Mouse (Mus musculus): ENCODE results near the gene Omt2b. TPM values are rescaled to one million over a fixed set of nuclear protein-coding genes. Genes with fewer than 3 reads are reported as not detected.

Gene Omt2b
- polyA plus RNA-seq, 1 experiment from 2014 or later, result not detected

GRCm38 (mm10) chr9:78372827-78373504, 45.6 kb downstream of the Omt2b start:
- WGBS, result 86% methylated on average over 10 of the region's 10 CpGs
- ATAC-seq (ENCODE audit: low FRiP score), result no peak
- H3K4me1 ChIP-seq (replicated peaks; ENCODE audit: control insufficient read depth, insufficient read depth, low read length), result peaks cover 5% of the 10 kb centered on the region; the same call in 1 of the 2 replicates
- DNase-seq (ENCODE audit: low spot score), result no peak
- no peak overlapping the region for H3K27ac ChIP-seq
- no peak overlapping the region for H3K4me3 ChIP-seq (replicated peaks; ENCODE audit: low read length)
- H3K27me3 ChIP-seq (ENCODE audit: control insufficient read depth, insufficient read depth, low read length), result no peaks in the 10 kb centered on the region
- no peak overlapping the region for H3K4me2 ChIP-seq (replicated peaks)
- H3K9me3 ChIP-seq (ENCODE audit: control insufficient read depth, low read length), result no peaks in the 10 kb centered on the region
- H3K36me3 ChIP-seq (replicated peaks; ENCODE audit: control insufficient read depth, insufficient read depth), result no peaks in the 10 kb centered on the region
- no peak overlapping the region for H3K9ac ChIP-seq

- H3K27me3 ChIP-seq (ENCODE audit: control insufficient read depth, insufficient read depth, low read length), result no peaks in the 10 kb centered on the region
- ATAC-seq (ENCODE audit: low FRiP score), result no peak
- WGBS, result 69% methylated on average over 5 of the region's 5 CpGs
- no peaks in the 10 kb centered on the region for H3K36me3 ChIP-seq (replicated peaks; ENCODE audit: control insufficient read depth, insufficient read depth)
- H3K4me1 ChIP-seq (replicated peaks; ENCODE audit: control insufficient read depth, insufficient read depth, low read length), result peaks cover 13% of the 10 kb centered on the region; the same call in 1 of the 2 replicates
- no peaks in the 10 kb centered on the region for H3K9me3 ChIP-seq (ENCODE audit: control insufficient read depth, low read length)
- no peak overlapping the region for H3K9ac ChIP-seq
- DNase-seq (ENCODE audit: low spot score), result no peak
- no peak overlapping the region for H3K4me3 ChIP-seq (replicated peaks; ENCODE audit: low read length)
- no peak overlapping the region for H3K4me2 ChIP-seq (replicated peaks)
- H3K27ac ChIP-seq, result no peak overlapping the region
These were observed 47.0 kb downstream of the Omt2b start for GRCm38 (mm10) chr9:78374397-78374796.

- no peak overlapping the region for H3K9ac ChIP-seq
- DNase-seq (ENCODE audit: low spot score) (no peak), ATAC-seq (ENCODE audit: low FRiP score) (no peak)
- no peaks in the 10 kb centered on the region for H3K36me3 ChIP-seq (replicated peaks; ENCODE audit: control insufficient read depth, insufficient read depth)
- no peaks in the 10 kb centered on the region for H3K27me3 ChIP-seq (ENCODE audit: control insufficient read depth, insufficient read depth, low read length)
- peaks cover 13% of the 10 kb centered on the region; the same call in 1 of the 2 replicates for H3K4me1 ChIP-seq (replicated peaks; ENCODE audit: control insufficient read depth, insufficient read depth, low read length)
- H3K27ac ChIP-seq, result no peak overlapping the region
- H3K4me3 ChIP-seq (replicated peaks; ENCODE audit: low read length), result no peak overlapping the region
- H3K4me2 ChIP-seq (replicated peaks), result no peak overlapping the region
- 80% methylated on average over 1 of the region's 1 CpGs for WGBS
- H3K9me3 ChIP-seq (ENCODE audit: control insufficient read depth, low read length), result no peaks in the 10 kb centered on the region
These were observed 47.5 kb downstream of the Omt2b start for GRCm38 (mm10) chr9:78374885-78375389.

- no peak overlapping the region for H3K27ac ChIP-seq
- ATAC-seq (ENCODE audit: low FRiP score) (no peak), DNase-seq (ENCODE audit: low spot score) (no peak)
- H3K4me1 ChIP-seq (replicated peaks; ENCODE audit: control insufficient read depth, insufficient read depth, low read length), result peaks cover 13% of the 10 kb centered on the region; the same call in 1 of the 2 replicates
- no peaks in the 10 kb centered on the region for H3K36me3 ChIP-seq (replicated peaks; ENCODE audit: control insufficient read depth, insufficient read depth)
- 80% methylated on average over 4 of the region's 4 CpGs for WGBS
- no peaks in the 10 kb centered on the region for H3K27me3 ChIP-seq (ENCODE audit: control insufficient read depth, insufficient read depth, low read length)
- H3K9me3 ChIP-seq (ENCODE audit: control insufficient read depth, low read length), result no peaks in the 10 kb centered on the region
- no peak overlapping the region for H3K9ac ChIP-seq
- no peak overlapping the region for H3K4me2 ChIP-seq (replicated peaks)
- H3K4me3 ChIP-seq (replicated peaks; ENCODE audit: low read length), result no peak overlapping the region
These were observed 48.1 kb downstream of the Omt2b start for GRCm38 (mm10) chr9:78375486-78375885.

- no peak for DNase-seq (ENCODE audit: low spot score)
These were observed 50.2 kb downstream of the Omt2b start for GRCm38 (mm10) chr9:78377546-78377945.

GRCm38 (mm10) chr9:78378113-78378785, 50.9 kb downstream of the Omt2b start, which contains the start of gene Ooep:
Gene Ooep, minus strand, starts transcription at chr9:78378725.
- ATAC-seq (ENCODE audit: low FRiP score) (peak; percentile 94), DNase-seq (ENCODE audit: low spot score) (peak; percentile 66)
- Histone ChIP-seq H3K27ac (peak within 1 kb of the TSS; percentile 65), H3K4me1 (replicated peaks; ENCODE audit: control insufficient read depth, insufficient read depth, low read length) (peaks cover 13% of the 10 kb centered on the region; the same call in 1 of the 2 replicates), H3K27me3 (ENCODE audit: control insufficient read depth, insufficient read depth, low read length) (no peaks in the 10 kb centered on the region), H3K9ac (peak within 1 kb of the TSS; percentile 62), H3K9me3 (ENCODE audit: control insufficient read depth, low read length) (no peaks in the 10 kb centered on the region), H3K4me2 (replicated peaks) (peak within 1 kb of the TSS; percentile 71), H3K36me3 (replicated peaks; ENCODE audit: control insufficient read depth, insufficient read depth) (no peaks in the 10 kb centered on the region), H3K4me3 (replicated peaks; ENCODE audit: low read length) (peak within 1 kb of the TSS; percentile 31)
- WGBS, result 4% methylated on average over 22 of the region's 23 CpGs

More at GRCm38 (mm10) chr9:78377546-78377945, 50.2 kb downstream of the Omt2b start:
- no peak for ATAC-seq (ENCODE audit: low FRiP score)
- Histone ChIP-seq H3K4me1 (replicated peaks; ENCODE audit: control insufficient read depth, insufficient read depth, low read length) (peaks cover 13% of the 10 kb centered on the region; the same call in 1 of the 2 replicates), H3K36me3 (replicated peaks; ENCODE audit: control insufficient read depth, insufficient read depth) (no peaks in the 10 kb centered on the region), H3K4me2 (replicated peaks) (peak overlapping the region; percentile 71), H3K27me3 (ENCODE audit: control insufficient read depth, insufficient read depth, low read length) (no peaks in the 10 kb centered on the region), H3K27ac (peak overlapping the region; percentile 65), H3K9me3 (ENCODE audit: control insufficient read depth, low read length) (no peaks in the 10 kb centered on the region), H3K4me3 (replicated peaks; ENCODE audit: low read length) (peak overlapping the region; percentile 31), H3K9ac (peak overlapping the region; percentile 62)
- WGBS, result 32% methylated on average over 8 of the region's 8 CpGs

Other genes starting within 250 kb of the Omt2b start
- 82.1 and 96.8 TPM in 2 replicates for gene Fbxo9, start 218.5 kb upstream of the Omt2b start, polyA plus RNA-seq (2014; fragmentation: Nextera tagmentation; extraction: Ambion mirVana)
- gene Ick, start 218.4 kb upstream of the Omt2b start, polyA plus RNA-seq (2014; fragmentation: Nextera tagmentation; extraction: Ambion mirVana), result 34.6 and 38.9 TPM in 2 replicates
- 23.6 and 31.3 TPM in 2 replicates for gene Gsta4, start 144.8 kb upstream of the Omt2b start, polyA plus RNA-seq (2014; fragmentation: Nextera tagmentation; extraction: Ambion mirVana)
- not detected in 2 replicates for gene Gsta1, start 96.9 kb upstream of the Omt2b start, polyA plus RNA-seq (2014; fragmentation: Nextera tagmentation; extraction: Ambion mirVana)
- gene Gm3776, start 70.5 kb upstream of the Omt2b start, polyA plus RNA-seq (2014; fragmentation: Nextera tagmentation; extraction: Ambion mirVana), result not detected in 2 replicates
- gene Gm10639, start 37.7 kb upstream of the Omt2b start, polyA plus RNA-seq (2014; fragmentation: Nextera tagmentation; extraction: Ambion mirVana), result not detected in 2 replicates
- gene Omt2a, start 12.8 kb upstream of the Omt2b start, polyA plus RNA-seq (2014; fragmentation: Nextera tagmentation; extraction: Ambion mirVana), result not detected in 2 replicates
- gene Gsta2, start 28.2 kb downstream of the Omt2b start, polyA plus RNA-seq (2014; fragmentation: Nextera tagmentation; extraction: Ambion mirVana), result not detected in 2 replicates
- 4.5 and 6.0 TPM in 2 replicates for gene Dppa5a, start 40.6 kb downstream of the Omt2b start, polyA plus RNA-seq (2014; fragmentation: Nextera tagmentation; extraction: Ambion mirVana)
- 5.0 and 6.5 TPM in 2 replicates for gene Ooep, start 51.1 kb downstream of the Omt2b start, polyA plus RNA-seq (2014; fragmentation: Nextera tagmentation; extraction: Ambion mirVana)
- gene Ddx43, start 68.2 kb downstream of the Omt2b start, polyA plus RNA-seq (2014; fragmentation: Nextera tagmentation; extraction: Ambion mirVana), result 0.40 and 0.75 TPM in 2 replicates
- gene Cgas, start 115.6 kb downstream of the Omt2b start, polyA plus RNA-seq (2014; fragmentation: Nextera tagmentation; extraction: Ambion mirVana), result 0.63 and 0.84 TPM in 2 replicates
- 27.5 and 28.5 TPM in 2 replicates for gene Mto1, start 120.6 kb downstream of the Omt2b start, polyA plus RNA-seq (2014; fragmentation: Nextera tagmentation; extraction: Ambion mirVana)
- gene Gm17324, start 121.2 kb downstream of the Omt2b start, polyA plus RNA-seq (2014; fragmentation: Nextera tagmentation; extraction: Ambion mirVana), result 1.4 and 2.0 TPM in 2 replicates
- 3,726 and 3,749 TPM in 2 replicates for gene Eef1a1, start 161.6 kb downstream of the Omt2b start, polyA plus RNA-seq (2014; fragmentation: Nextera tagmentation; extraction: Ambion mirVana)

Measured in hindbrain, embryonic 14.5 days (tissue).